Mouse (Mus musculus) hindbrain, embryonic 13.5 days (tissue): ENCODE data around the gene Dedd. TPM values are rescaled to one million over a fixed set of nuclear protein-coding genes. Genes with fewer than 3 reads are reported as not detected.
"Not testable (repeated sequence)": the region's sequence is repeated elsewhere in the genome, so short reads cannot be mapped to it uniquely, and the experiment has no call there.

Experiments
- ATAC-seq: fragments of 200-750 bp; cut with Nextera tagmentation; 2 replicates; pipeline ENCODE4 v1.8.0; 2017; ENCODE audit warnings: moderate TSS enrichment; ENCODE audit not compliant: low FRiP score
- H3K27ac ChIP-seq: fragments of 300-500 bp; sonication (generic); 2 replicates; pipeline ENCODE4 v1.5.1; 2015; ENCODE audit warnings: inconsistent platforms, mild to moderate bottlenecking, moderate library complexity
- H3K27me3 ChIP-seq: fragments of 300-500 bp; sonication (generic); 2 replicates; pipeline ENCODE4 v1.6.1; 2015; ENCODE audit warnings: mild to moderate bottlenecking, inconsistent platforms
- H3K36me3 ChIP-seq: fragments of 300-500 bp; sonication (generic); 2 replicates; pipeline ENCODE4 v1.6.1; 2015; ENCODE audit warnings: mild to moderate bottlenecking, inconsistent platforms
- H3K4me1 ChIP-seq: fragments of 300-500 bp; sonication (generic); replicated peaks from 2 replicates; pipeline ENCODE4 v1.6.1; 2015; ENCODE audit warnings: inconsistent platforms
- H3K4me2 ChIP-seq: fragments of 300-500 bp; sonication (generic); 2 replicates; pipeline ENCODE4 v1.6.1; 2015; ENCODE audit warnings: inconsistent platforms, mild to moderate bottlenecking, moderate library complexity
- H3K4me3 ChIP-seq: fragments of 300-500 bp; sonication (generic); 2 replicates; pipeline ENCODE4 v1.5.1; 2015; ENCODE audit warnings: mild to moderate bottlenecking, inconsistent platforms
- H3K9ac ChIP-seq: fragments of 300-500 bp; sonication (generic); 2 replicates; pipeline ENCODE4 v1.6.1; 2015; ENCODE audit warnings: mild to moderate bottlenecking, inconsistent platforms
- H3K9me3 ChIP-seq: fragments of 300-500 bp; sonication (generic); 2 replicates; pipeline ENCODE4 v1.6.1; 2016; ENCODE audit warnings: inconsistent platforms
- WGBS: fragments of 180-500 bp; shearing (Covaris S2); methylation state at CpG from one replicate; pipeline ENCODE4 v1.1.7; 2015; 5-methylcytosine and 5-hydroxymethylcytosine counted together
- polyA plus RNA-seq: library from polyadenylated mRNA; unstranded; fragments of >200 nt; fragmentation: Nextera tagmentation; extraction: Ambion mirVana; gene quantifications from 2 replicates; pipeline ENCODE4 v1.2.1, GENCODE M21; 2015

The Dedd gene
- polyA plus RNA-seq, 1 experiment from 2014 or later, result 52.3 TPM

GRCm38 (mm10) chr1:171322012-171322411 is 6.9 kb upstream of the Dedd start:
- Histone ChIP-seq H3K9ac (no peak overlapping the region), H3K27me3 (no peaks in the 10 kb centered on the region), H3K9me3 (no peaks in the 10 kb centered on the region), H3K4me1 (peaks cover 14% of the 10 kb centered on the region), H3K36me3 (0 out of 2 replicates have a peak, but pooled peaks cover 2% of the 10 kb centered on the region), H3K4me3 (no peak overlapping the region), H3K4me2 (no peak overlapping the region), H3K27ac (no peak overlapping the region)
- ATAC-seq, result peak; percentile 49; the same call in 1 of the 2 replicates
- 68% methylated on average over 1 of the region's 1 CpGs for WGBS

GRCm38 (mm10) chr1:171325571-171325970 is 3.4 kb upstream of the Dedd start:
- Histone ChIP-seq H3K9me3 (no peaks in the 10 kb centered on the region), H3K36me3 (0 out of 2 replicates have a peak, but pooled peaks cover 2% of the 10 kb centered on the region), H3K4me2 (no peak overlapping the region), H3K4me3 (no peak overlapping the region), H3K27ac (no peak overlapping the region), H3K9ac (no peak overlapping the region), H3K27me3 (no peaks in the 10 kb centered on the region), H3K4me1 (peaks cover 35% of the 10 kb centered on the region)
- 88% methylated on average over 2 of the region's 2 CpGs for WGBS
- ATAC-seq, result no peak

DNA sequence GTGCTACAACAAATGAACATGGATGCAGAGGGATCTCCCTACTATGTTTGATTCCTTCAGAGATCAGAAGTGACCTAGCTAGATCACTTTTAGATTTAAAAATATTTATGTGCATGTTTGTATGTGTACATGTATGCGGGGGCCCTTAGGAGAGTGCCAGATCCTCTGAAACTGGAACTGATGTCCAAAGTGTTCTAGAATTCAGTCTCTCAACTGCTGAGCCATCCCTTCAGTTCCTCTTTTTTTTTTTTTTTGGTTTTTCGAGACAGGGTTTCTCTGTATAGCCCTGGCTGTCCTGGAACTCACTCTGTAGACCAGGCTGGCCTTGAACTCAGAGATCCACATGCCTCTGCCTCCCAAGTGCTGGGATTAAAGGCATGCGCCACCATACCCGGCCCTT is 2.4 kb upstream of the Dedd start:
- ATAC-seq, H3K27ac ChIP-seq, H3K9me3 ChIP-seq, H3K4me3 ChIP-seq, H3K4me2 ChIP-seq, H3K9ac ChIP-seq, H3K36me3 ChIP-seq, H3K27me3 ChIP-seq: not testable (repeated sequence)
- WGBS, result 85% methylated on average over 4 of the region's 4 CpGs
- H3K4me1 ChIP-seq, result peaks cover 44% of the 10 kb centered on the region

DNA sequence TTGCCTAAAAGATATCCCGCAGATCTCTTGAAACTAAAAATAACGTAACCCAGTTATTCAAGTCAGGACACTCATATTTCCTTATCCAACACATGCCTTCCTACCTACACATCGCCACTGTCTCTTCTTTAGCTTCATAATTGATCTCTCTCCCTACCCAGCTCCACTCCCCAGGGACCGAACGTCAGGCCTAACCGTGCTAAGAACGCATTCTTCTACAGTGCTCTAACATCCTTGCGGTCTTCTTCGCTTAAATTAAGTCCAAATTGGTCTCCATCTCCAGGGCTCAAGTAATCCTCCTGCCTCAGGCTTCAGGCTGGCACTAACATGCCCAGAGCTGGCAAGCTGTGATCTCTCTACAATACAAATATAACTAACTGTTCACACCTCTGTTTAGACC is 701 bp upstream of the Dedd start:
- peak overlapping the region; percentile 91 for H3K4me3 ChIP-seq
- H3K27ac ChIP-seq, result peak overlapping the region; percentile 99
- ATAC-seq, result no peak
- H3K36me3 ChIP-seq, result peaks cover 7% of the 10 kb centered on the region; the same call in 1 of the 2 replicates
- H3K27me3 ChIP-seq, result no peaks in the 10 kb centered on the region
- H3K9me3 ChIP-seq, result no peaks in the 10 kb centered on the region
- peak overlapping the region; percentile 90 for H3K4me2 ChIP-seq
- peak overlapping the region; percentile 90 for H3K9ac ChIP-seq
- 31% methylated on average over 9 of the region's 9 CpGs for WGBS
- peaks cover 57% of the 10 kb centered on the region for H3K4me1 ChIP-seq

DNA sequence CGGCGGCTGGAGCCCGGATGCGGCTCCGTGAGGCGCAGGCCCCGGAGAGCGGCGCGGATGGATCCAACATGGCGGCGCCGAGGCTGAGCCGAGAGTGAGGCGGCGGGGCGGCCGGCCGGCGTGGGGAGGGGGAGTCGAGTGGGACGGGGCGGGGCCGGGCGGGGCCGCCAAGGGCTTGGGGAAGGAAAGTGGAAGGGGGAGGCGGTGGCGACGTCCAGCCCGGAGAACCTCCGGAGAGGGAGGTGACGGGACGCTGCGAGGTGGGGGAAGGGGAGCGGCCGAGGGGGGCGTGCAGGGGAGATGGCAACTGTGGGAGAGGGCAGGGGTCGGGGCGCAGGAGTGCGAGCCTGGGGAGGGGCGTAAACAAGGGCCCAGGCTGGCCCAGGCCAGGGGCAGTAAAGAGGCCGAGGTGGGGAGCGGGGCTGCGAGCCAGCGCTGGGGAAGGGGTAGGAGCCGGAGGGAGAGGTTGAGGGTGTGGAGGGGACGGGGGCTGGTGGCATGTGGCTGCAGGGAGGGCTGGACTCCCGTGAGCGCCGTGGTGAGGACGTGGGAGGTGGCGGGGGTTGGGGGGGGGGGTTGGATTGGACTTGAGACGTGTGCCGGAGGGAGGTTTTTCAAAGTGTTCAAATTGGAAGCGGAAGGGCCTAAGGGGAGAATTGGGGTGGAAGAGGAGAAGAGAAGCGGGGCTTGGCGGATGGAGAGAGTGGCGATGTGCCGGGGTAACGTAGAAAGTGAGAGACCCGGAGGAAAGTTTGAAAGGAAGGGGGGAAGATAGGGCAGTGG is 679 bp downstream of the Dedd start:
- Histone ChIP-seq H3K9ac (peak overlapping the region; percentile 90), H3K36me3 (peaks cover 13% of the 10 kb centered on the region; the same call in 1 of the 2 replicates), H3K4me3 (peak overlapping the region; percentile 91), H3K4me1 (peaks cover 69% of the 10 kb centered on the region), H3K4me2 (peak overlapping the region; percentile 90), H3K9me3 (no peaks in the 10 kb centered on the region), H3K27me3 (no peaks in the 10 kb centered on the region), H3K27ac (peak overlapping the region; percentile 99)
- WGBS, result under 1% methylated on average over 60 of the region's 61 CpGs
- ATAC-seq, result peak; percentile 89

DNA sequence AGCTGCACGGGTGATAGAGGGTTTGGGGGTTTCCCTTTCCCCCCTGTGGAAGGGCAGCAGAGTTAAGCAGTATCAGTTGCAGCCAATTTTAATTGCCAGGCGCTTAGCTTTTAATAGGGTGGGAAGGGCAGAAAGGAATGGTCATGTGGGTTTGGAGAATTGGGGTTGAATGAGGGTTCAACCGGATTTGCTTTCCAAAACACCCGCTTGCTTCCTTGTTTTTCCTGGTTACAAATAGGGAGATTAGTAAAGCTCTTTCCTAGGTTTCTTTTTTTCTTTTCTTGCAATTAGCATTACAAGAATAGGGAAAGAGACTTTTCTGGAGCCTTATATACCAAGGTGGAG is 1.2 kb downstream of the Dedd start:
- Histone ChIP-seq H3K4me2 (peak overlapping the region; percentile 90), H3K27me3 (no peaks in the 10 kb centered on the region), H3K9me3 (no peaks in the 10 kb centered on the region), H3K4me1 (peaks cover 70% of the 10 kb centered on the region), H3K4me3 (peak overlapping the region; percentile 91), H3K9ac (peak overlapping the region; percentile 90), H3K36me3 (peaks cover 13% of the 10 kb centered on the region; the same call in 1 of the 2 replicates), H3K27ac (peak overlapping the region; percentile 99)
- 0% methylated on average over 4 of the region's 4 CpGs for WGBS
- ATAC-seq, result no peak

DNA sequence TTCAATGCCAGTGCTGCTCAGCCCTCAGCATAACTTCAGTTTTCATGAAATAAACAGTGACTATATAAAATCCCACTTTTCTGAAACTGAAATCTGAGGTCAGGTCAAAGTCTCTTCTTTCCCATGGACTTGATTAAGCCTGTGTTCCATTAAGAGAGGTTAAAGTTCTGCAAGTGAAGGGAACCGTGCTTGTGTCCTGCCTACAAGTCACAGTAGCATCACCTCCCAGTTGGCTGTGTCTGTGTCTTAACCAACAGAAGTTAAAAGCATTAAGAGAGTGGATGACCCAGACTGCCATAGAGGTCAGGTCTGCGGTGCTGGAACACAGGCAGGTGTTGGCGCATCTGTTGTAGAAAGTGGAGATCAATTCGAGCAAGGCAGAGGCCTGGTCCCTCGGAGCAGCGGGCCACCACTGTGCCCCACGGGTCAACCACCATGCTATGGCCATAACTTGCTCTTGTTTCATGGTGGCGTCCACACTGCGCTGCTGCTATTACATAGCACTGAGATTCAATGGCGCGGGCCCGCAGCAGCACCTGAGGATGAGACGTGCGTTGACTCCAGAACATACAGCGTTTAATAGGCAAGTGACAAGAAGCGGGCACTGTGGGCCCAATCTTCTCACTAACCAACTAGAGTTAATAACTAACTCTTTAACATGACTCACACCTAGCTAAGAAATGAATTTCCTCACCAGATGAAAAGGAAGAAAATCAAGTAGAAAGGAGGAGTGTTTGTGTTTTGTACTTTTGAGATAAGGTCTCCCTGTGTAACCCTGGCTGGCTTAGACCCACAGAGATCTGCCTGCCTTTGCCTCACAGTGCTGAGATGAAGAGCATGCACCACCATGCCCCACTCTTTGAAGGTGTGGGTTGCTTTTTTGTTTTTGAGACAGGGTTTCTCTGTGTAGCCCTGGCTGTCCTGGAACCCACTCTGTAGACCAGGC is 13.6 kb downstream of the Dedd start:
- Histone ChIP-seq H3K4me3 (no peak overlapping the region), H3K9me3 (peaks cover 5% of the 10 kb centered on the region; the same call in 1 of the 2 replicates), H3K4me2 (no peak overlapping the region), H3K4me1 (peaks cover 32% of the 10 kb centered on the region), H3K9ac (no peak overlapping the region; the same call in 1 of the 2 replicates), H3K36me3 (peaks cover 59% of the 10 kb centered on the region), H3K27ac (no peak overlapping the region), H3K27me3 (no peaks in the 10 kb centered on the region)
- no peak for ATAC-seq
- WGBS, result 95% methylated on average over 16 of the region's 16 CpGs

DNA sequence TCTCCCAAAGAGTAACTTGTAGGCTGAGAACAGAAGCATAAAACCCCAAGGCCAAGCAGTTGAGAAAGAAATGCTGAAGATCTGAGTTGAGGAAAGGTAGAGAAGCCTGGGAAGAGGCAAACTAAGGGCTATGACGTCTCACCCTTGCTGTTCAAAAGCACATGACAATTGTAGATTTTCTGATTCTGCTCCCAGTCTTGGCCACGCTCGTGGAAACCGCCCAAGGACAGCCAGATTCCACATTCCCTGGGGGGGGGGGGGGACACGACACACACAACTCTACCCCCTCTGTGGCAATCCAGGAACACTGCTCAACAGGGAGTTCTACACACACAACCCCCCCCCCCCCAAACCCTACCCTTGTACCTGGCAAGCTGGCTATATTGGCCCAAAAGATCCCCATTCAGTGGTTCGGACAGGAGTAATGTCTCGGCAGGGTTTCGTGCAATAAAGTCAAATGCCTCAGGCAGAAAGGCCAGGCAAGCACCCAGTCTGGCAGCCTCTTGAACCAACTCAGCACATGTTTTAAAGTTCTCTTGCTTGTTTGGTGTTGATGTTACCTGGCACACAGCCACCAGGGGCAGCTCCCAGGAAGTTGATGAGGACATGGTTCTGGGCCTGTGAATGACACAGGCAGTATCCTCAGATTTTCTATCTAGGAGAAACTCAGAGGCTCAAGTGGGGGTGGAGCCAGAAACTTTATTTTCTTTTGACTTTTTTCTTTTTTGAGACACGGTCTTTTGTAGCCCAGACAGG is 15.2 kb downstream of the Dedd start:
- Histone ChIP-seq H3K4me2 (peak overlapping the region; percentile 92), H3K9ac (no peak overlapping the region), H3K4me3 (peak overlapping the region; percentile 93; the same call in 1 of the 2 replicates), H3K36me3 (peaks cover 45% of the 10 kb centered on the region), H3K4me1 (peaks cover 42% of the 10 kb centered on the region), H3K27ac (no peak overlapping the region), H3K9me3 (peaks cover 5% of the 10 kb centered on the region; the same call in 1 of the 2 replicates), H3K27me3 (no peaks in the 10 kb centered on the region)
- 82% methylated on average over 9 of the region's 9 CpGs for WGBS
- no peak for ATAC-seq

- peak overlapping the region; percentile 93 for H3K4me3 ChIP-seq
- 78% methylated on average over 9 of the region's 9 CpGs for WGBS
- H3K36me3 ChIP-seq, result peaks cover 40% of the 10 kb centered on the region
- peak overlapping the region; percentile 92 for H3K4me2 ChIP-seq
- H3K4me1 ChIP-seq, result peaks cover 44% of the 10 kb centered on the region
- H3K9me3 ChIP-seq, result peaks cover 5% of the 10 kb centered on the region; the same call in 1 of the 2 replicates
- peak overlapping the region; percentile 83 for H3K9ac ChIP-seq
- no peak overlapping the region for H3K27ac ChIP-seq
- no peaks in the 10 kb centered on the region for H3K27me3 ChIP-seq
- ATAC-seq, result no peak
These were observed 15.8 kb downstream of the Dedd start for GRCm38 (mm10) chr1:171344715-171345114.

GRCm38 (mm10) chr1:171345225-171346094 is 16.5 kb downstream of the Dedd start, which contains the start of the genes Nit1 and Pfdn2:
Gene Nit1, minus strand, starts transcription at chr1:171345646.
Gene Pfdn2, plus strand, starts transcription at chr1:171345670.
- H3K4me2 ChIP-seq, result peak within 1 kb of the TSS; percentile 92
- H3K4me3 ChIP-seq, result peak within 1 kb of the TSS; percentile 93
- peak; percentile 94 for ATAC-seq
- peaks cover 44% of the 10 kb centered on the region for H3K4me1 ChIP-seq
- peaks cover 5% of the 10 kb centered on the region; the same call in 1 of the 2 replicates for H3K9me3 ChIP-seq
- 1% methylated on average over 53 of the region's 53 CpGs for WGBS
- H3K36me3 ChIP-seq, result peaks cover 33% of the 10 kb centered on the region
- H3K27me3 ChIP-seq, result no peaks in the 10 kb centered on the region
- peak within 1 kb of the TSS; percentile 87 for H3K27ac ChIP-seq
- peak within 1 kb of the TSS; percentile 83 for H3K9ac ChIP-seq

DNA sequence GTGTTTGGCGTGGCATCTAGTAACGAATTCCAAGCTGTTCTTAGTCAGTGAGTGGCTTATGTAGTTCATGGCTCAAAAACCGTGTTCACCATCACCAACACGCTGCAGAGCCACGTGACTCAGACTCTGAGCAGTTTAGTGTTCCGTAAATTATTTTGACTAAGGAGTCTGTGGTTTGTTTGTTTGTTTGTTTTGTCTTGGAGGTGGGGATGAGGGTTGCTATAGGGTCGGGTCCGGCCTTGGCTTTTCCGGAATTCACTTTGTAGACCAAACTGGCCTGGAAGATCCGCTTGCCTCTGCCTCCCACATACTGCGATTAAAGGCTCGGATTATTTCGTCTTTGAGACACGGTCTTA is 17.1 kb downstream of the Dedd start:
- Histone ChIP-seq H3K27me3 (no peaks in the 10 kb centered on the region), H3K4me3 (peak overlapping the region; percentile 93)

More for the DNA sequence above, 17.1 kb downstream of the Dedd start:
- Histone ChIP-seq H3K27ac (peak overlapping the region; percentile 87), H3K9me3 (peaks cover 5% of the 10 kb centered on the region; the same call in 1 of the 2 replicates), H3K4me2 (peak overlapping the region; percentile 92), H3K4me1 (peaks cover 44% of the 10 kb centered on the region), H3K9ac (peak overlapping the region; percentile 83), H3K36me3 (peaks cover 27% of the 10 kb centered on the region)
- WGBS, result under 1% methylated on average over 14 of the region's 14 CpGs
- ATAC-seq, result no peak
